Mouse (Mus musculus): ENCODE results near the gene Gas1.

DNA sequence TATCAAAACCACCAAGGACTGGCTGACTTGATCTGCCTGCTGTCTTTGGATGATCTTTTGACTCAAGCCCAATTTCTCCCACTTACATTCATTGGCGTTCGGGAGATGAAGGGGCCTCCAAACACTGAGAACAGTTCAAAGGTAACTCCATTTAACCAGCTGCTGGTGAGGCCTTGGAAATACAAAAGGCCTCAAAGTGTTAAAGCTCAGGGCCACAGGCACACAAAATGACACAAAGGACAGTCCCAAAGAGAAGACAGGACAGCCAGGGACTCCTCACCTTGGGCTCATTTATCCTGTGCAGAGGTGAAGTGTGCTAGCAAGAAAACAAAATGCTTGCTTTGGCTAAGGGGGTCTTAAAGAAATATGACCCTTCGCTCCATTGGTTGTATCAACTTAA, 30.9 kb downstream of the Gas1 start:
- TF ChIP-seq CTCF (conservative IDR thresholded peaks at IDR 0.05; ENCODE audit: low read length) (no peak), POU5F1 (IDR thresholded peaks at IDR 0.05; ENCODE audit: borderline replicate concordance, low read length) (no peak), NANOG (IDR thresholded peaks at IDR 0.05; ENCODE audit: borderline replicate concordance, low read length) (no peak)

Data from E14TG2a.4 (cell line).